Mouse (Mus musculus): ENCODE measurements around the gene Pan3.

Gene Pan3

DNA sequence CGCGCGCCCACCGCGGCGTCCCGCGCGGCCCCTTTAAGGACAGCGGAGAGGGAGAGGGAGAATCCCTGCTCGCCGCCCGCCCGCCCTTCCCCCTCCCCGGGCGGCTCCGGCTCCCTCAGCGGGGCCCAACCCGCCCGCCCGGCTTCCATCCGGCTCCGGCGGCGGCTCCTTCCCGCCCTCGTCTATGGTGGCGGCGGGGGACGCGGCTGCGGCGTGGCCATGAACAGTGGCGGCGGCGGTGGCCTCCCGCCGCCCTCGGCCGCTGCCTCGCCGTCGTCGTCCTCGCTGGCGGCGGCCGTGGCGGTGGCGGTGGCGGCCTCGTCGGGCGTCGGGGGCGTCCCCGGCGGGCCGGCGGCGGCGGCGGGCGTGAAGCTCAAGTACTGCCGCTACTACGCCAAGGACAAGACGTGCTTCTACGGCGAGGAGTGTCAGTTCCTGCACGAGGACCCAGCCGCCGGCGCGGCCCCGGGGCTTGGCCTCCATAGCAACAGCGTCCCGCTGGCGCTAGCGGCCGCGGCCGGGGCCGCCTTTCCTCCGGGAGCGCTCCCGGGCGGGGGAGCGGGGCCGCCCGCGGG lies 487 bp downstream of the Pan3 start:
- in situ Hi-C loops (cut with MboI, MseI): no loop called here

- in situ Hi-C loops (cut with MboI, MseI): no loop called here
These were observed 1.2 kb downstream of the Pan3 start for GRCm38 (mm10) chr5:147430936-147431839.

GRCm38 (mm10) chr5:147432927-147433326 lies 3.0 kb downstream of the Pan3 start:
- in situ Hi-C loops (cut with MboI, MseI): no loop called here

GRCm38 (mm10) chr5:147435224-147435623 lies 5.3 kb downstream of the Pan3 start:
- in situ Hi-C loops (cut with MboI, MseI): no loop called here

GRCm38 (mm10) chr5:147435751-147436150 lies 5.8 kb downstream of the Pan3 start:
- in situ Hi-C loops (cut with MboI, MseI): no loop called here

GRCm38 (mm10) chr5:147436491-147436890 lies 6.5 kb downstream of the Pan3 start:
- in situ Hi-C loops (cut with MboI, MseI): no loop called here

- in situ Hi-C loops (cut with MboI, MseI): no loop called here
These were observed 11.1 kb downstream of the Pan3 start for GRCm38 (mm10) chr5:147440996-147441507.

DNA sequence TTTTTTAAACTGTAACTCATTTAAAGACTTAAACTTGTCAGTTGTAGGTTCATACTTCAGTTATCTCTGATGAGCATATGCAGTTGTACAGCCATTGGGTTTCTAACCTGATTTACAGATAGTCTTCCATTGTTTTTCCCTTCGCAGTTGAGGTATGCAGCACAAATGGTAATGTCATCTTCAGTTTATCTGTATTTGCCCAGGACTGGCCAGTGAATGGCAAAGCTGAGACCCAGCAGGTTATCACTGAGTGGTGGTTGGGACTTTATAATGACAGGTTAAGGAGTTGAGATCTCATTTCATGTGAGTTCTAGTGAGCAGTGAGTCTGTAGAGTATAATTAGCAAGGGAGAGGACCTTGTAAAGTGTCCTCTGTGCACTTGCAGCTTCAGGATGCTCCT lies 12.0 kb downstream of the Pan3 start:
- in situ Hi-C loops (cut with MboI, MseI): no loop called here

DNA sequence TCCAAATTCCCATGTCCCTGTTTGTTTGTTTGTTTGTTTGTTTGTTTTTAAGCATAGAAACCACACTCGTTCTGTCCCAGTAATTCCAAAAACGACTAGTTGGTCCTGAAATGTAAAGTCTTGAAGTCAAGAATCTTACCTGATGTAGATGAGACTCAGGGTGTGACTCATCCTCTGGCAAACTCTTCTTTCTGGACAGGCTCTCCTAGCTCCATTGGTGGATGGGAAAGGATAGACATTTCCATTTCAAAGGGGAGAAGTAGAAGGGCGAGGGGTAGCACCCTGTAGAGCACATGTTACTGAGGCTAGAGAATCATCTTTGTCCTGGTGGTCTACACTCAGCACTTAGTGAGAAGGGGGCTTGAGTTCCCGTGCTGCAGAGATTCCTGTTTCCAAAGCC lies 12.8 kb downstream of the Pan3 start:
- in situ Hi-C loops (cut with MboI, MseI): no loop called here

DNA sequence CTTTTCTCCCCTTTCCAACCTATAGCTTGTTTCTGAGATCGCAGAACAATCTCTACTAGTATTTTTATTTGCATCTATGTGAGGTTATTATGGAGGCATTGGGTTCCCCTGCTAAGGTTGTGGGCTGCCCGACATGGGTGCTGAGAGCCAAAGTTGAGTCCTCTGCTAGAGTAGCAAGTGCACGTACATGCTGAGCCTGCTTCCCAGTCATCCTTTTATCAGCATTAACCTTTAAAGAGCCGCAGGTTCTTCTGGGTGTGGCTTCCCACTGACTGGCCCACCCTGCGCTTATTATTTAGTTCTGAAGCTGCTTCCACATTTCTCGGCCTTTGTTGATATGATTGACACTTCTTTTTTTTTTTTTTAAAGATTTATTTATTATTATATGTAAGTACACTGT lies 14.3 kb downstream of the Pan3 start:
- in situ Hi-C loops (cut with MboI, MseI): no loop called here

DNA sequence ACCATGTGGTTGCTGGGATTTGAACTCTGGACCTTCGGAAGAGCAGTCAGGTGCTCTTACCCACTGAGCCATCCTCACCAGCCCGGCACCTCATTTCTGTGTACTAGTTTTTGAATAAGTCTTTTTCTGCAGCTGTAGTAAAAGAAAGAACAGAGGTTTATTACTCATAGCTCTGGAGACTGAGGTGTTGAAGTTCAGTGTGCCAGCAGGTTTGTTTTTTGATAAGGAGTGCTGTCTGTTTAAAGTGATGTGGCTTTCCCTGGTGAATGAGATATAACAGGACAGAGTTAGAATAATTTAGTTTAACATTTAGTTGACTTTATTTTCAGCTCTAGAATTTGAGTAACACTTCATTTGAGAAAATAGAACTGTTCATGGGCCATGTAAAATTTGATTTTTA lies 14.8 kb downstream of the Pan3 start:
- in situ Hi-C loops (cut with MboI, MseI): no loop called here

GRCm38 (mm10) chr5:147445252-147445651 lies 15.3 kb downstream of the Pan3 start:
- in situ Hi-C loops (cut with MboI, MseI): no loop called here

- in situ Hi-C loops (cut with MboI, MseI): no loop called here
These were observed 18.6 kb downstream of the Pan3 start for GRCm38 (mm10) chr5:147448526-147448925.

GRCm38 (mm10) chr5:147448933-147449332 lies 19.0 kb downstream of the Pan3 start:
- in situ Hi-C loops (cut with MboI, MseI): no loop called here

DNA sequence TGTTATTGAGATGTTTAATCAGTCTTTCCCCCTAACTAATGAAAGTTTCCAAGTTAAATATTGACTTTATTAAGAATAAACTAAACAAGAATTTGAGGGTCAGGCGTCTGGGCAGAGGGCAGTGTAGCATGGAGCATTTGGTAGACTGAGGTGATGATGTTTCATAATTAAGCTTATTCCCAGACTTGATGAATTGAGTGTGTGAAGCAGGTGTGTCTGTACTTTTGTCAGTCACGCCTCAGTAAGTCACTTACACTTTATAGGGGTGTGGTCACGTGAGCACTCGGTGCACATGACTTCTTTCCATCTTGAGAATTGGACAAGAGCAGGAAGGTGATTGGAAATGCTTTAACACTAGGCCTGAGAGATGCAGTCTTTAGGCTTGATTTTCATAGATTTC lies 26.5 kb downstream of the Pan3 start:
- in situ Hi-C loops (cut with MboI, MseI): no loop called here

DNA sequence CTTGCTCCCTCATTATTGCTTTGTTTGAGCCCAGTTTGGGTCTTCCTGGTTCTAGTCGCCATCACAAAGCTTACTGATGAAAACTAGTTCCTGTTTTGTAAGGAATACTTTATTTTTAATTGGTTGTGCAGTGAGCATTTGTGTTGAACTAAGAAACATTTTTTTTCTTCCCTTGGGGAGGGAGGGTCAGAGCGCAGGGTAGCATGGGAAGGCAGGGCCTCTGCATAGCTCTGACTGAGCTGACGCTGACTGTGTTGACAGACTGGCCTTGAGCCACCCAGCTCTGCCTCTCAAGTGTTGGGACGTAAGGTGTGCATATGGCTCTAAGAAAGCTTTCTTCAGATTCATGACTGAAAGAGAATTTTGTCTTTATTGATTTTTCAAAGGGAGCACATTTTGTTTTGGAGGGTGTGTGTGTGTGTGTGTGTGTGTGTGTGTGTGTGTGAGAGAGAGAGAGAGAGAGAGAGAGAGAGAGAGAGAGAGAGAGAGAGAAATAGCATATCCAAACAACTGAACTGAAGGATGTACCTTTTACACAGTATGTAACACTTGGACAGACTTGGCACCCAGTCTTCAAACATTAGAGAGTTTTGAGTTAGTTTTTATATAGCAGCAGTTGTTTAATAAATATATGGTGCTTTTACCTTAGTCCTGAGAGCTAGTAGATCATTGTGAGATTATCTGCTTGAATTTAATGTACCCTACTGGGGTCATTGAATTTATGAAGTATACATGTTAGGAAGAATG lies 30.0 kb downstream of the Pan3 start:
- in situ Hi-C loops (cut with MboI, MseI): no loop called here

DNA sequence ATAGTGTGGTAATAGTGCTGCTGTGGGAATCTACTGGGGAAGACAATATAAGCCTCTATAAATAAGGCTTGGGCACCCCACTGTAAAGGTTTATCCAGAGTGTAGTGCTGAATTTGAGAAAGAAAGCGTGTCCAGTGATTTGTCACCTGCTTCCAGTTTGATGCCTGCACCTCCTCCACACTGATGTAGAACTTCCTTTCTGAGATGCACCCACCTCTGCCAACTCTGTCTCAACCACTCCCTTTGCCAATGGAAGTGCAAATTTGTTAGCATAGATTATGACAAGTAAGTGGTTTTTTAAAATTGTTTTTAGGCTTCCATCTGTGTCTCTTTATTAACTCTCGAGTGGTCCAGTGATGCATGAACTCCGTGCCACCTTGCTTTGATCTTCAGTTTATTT lies 33.3 kb downstream of the Pan3 start:
- in situ Hi-C loops (cut with MboI, MseI): no loop called here

DNA sequence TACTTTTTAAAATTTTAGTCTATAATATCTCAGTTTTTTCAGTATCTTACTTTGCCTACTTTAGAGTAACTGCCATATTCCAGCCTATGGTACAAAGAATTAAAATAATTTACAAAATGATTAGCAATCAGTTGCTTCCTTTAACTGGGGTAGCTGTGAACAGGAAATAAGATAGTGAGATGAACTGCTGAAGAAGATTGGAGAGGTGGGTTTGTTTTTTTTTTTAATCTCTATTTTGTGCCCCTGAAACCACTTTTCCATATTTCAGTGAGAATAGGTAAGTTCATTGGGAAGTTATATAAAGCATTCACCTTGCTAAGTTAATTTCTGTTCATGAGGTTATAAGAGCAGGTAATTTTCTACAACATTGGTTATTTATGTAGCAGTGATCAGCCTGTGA lies 36.4 kb downstream of the Pan3 start:
- in situ Hi-C loops (cut with MboI, MseI): no loop called here

- in situ Hi-C loops (cut with MboI, MseI): no loop called here
These were observed 41.2 kb downstream of the Pan3 start for GRCm38 (mm10) chr5:147471163-147471562.

GRCm38 (mm10) chr5:147473071-147473470 lies 43.1 kb downstream of the Pan3 start:
- in situ Hi-C loops (cut with MboI, MseI): no loop called here

- in situ Hi-C loops (cut with MboI, MseI): no loop called here
These were observed 43.9 kb downstream of the Pan3 start for GRCm38 (mm10) chr5:147473856-147474255.

- in situ Hi-C loops (cut with MboI, MseI): no loop called here
These were observed 46.1 kb downstream of the Pan3 start for GRCm38 (mm10) chr5:147476109-147476508.

Data from regulatory T cell (primary cell).